Mouse (Mus musculus) midbrain, embryonic 12.5 days (tissue): ENCODE measurements around the gene Tepsin. TPM values are rescaled to one million over a fixed set of nuclear protein-coding genes. Genes with fewer than 3 reads are reported as not detected.
A peak's percentile ranks its signal among the peaks of the same experiment; 100 is the strongest.

Experiments used
- ATAC-seq: fragments of 200-750 bp; cut with Nextera tagmentation; 2 replicates; pipeline ENCODE4 v1.8.0; 2017; ENCODE audit warnings: low read depth, moderate TSS enrichment, moderate library complexity; ENCODE audit not compliant: low FRiP score
- H3K27ac ChIP-seq: fragments of 300-500 bp; sonication (generic); replicated peaks from 2 replicates; pipeline ENCODE4 v1.5.1; 2016; ENCODE audit warnings: mild to moderate bottlenecking
- H3K27me3 ChIP-seq: fragments of 300-500 bp; sonication (generic); 2 replicates; pipeline ENCODE4 v1.6.1; 2016; ENCODE audit warnings: mild to moderate bottlenecking
- H3K36me3 ChIP-seq: fragments of 300-500 bp; sonication (generic); 2 replicates; pipeline ENCODE4 v1.6.1; 2016
- H3K4me1 ChIP-seq: fragments of 300-500 bp; sonication (generic); 2 replicates; pipeline ENCODE4 v1.6.1; 2016
- H3K4me2 ChIP-seq: fragments of 300-500 bp; sonication (generic); replicated peaks from 2 replicates; pipeline ENCODE4 v1.6.1; 2016; ENCODE audit warnings: mild to moderate bottlenecking, moderate library complexity
- H3K4me3 ChIP-seq: fragments of 300-500 bp; sonication (generic); 2 replicates; pipeline ENCODE4 v1.5.1; 2016; ENCODE audit warnings: mild to moderate bottlenecking
- H3K9ac ChIP-seq: fragments of 300-500 bp; sonication (generic); replicated peaks from 2 replicates; pipeline ENCODE4 v1.6.1; 2016; ENCODE audit warnings: mild to moderate bottlenecking, moderate library complexity
- H3K9me3 ChIP-seq: fragments of 300-500 bp; sonication (generic); 2 replicates; pipeline ENCODE4 v1.6.1; 2016; ENCODE audit warnings: mild to moderate bottlenecking
- WGBS: fragments of 180-500 bp; shearing (Covaris S2); methylation state at CpG from one replicate; pipeline ENCODE4 v1.1.7; 2016; 5-methylcytosine and 5-hydroxymethylcytosine counted together
- microRNA-seq: library from miRNA; unstranded; fragments of <30 nt; microRNA quantifications from one replicate; pipeline ENCODE4, GENCODE M21; 2017
- polyA plus RNA-seq: library from polyadenylated mRNA; unstranded; fragments of >200 nt; fragmentation: Nextera tagmentation; extraction: Ambion mirVana; gene quantifications from 2 replicates; pipeline ENCODE4 v1.2.1, GENCODE M21; 2016

Gene Tepsin
- polyA plus RNA-seq, 1 experiment from 2014 or later = 20.8 TPM

DNA sequence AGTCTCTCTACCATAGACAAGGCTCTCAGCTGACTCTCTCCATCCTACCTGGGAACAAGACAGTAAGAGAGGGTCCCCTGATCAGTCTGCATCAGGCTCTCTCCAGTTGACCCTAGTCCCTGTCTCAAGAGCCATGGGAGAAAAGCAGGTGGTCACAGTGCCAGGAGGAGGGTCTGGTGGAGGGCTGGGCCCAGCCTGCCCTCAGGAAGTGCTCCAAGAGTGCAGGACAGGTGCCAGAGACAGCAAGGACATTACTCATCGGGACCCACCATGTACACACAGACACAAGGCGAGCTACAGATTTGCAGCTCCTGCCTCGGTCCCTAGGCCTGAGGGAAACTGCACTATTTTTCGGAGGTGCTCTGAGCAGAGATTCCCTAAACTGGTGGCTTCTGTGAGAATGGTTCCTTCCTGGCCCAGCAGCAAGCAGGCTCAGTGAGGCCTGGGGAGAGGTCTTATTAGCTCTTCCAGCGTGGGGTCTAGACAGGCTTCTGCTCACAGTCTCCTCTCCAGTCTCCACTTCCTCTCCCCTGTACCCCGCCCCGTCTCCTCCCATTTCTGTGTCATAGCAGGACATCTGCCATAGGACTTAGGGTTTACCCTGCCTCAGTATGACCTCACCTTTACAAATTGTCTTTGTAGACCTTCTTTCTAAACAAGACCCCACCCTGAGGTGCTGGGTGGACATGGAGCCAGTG lies 56.2 kb downstream of the Tepsin start:
- 78% methylated on average over 7 of the region's 7 CpGs for WGBS
- peaks cover 8% of the 10 kb centered on the region; the same call in 1 of the 2 replicates for H3K27me3 ChIP-seq
- ATAC-seq = no peak
- H3K36me3 ChIP-seq = no peaks in the 10 kb centered on the region
- H3K27ac ChIP-seq = 0 out of 2 replicates have a peak overlapping the region, but pooled peaks have one; percentile 35
- H3K9me3 ChIP-seq = no peaks in the 10 kb centered on the region
- 0 out of 2 replicates have a peak overlapping the region, but pooled peaks have one; percentile 1 for H3K9ac ChIP-seq
- H3K4me2 ChIP-seq = no peak overlapping the region
- peaks cover 18% of the 10 kb centered on the region for H3K4me1 ChIP-seq
- H3K4me3 ChIP-seq = no peak overlapping the region

DNA sequence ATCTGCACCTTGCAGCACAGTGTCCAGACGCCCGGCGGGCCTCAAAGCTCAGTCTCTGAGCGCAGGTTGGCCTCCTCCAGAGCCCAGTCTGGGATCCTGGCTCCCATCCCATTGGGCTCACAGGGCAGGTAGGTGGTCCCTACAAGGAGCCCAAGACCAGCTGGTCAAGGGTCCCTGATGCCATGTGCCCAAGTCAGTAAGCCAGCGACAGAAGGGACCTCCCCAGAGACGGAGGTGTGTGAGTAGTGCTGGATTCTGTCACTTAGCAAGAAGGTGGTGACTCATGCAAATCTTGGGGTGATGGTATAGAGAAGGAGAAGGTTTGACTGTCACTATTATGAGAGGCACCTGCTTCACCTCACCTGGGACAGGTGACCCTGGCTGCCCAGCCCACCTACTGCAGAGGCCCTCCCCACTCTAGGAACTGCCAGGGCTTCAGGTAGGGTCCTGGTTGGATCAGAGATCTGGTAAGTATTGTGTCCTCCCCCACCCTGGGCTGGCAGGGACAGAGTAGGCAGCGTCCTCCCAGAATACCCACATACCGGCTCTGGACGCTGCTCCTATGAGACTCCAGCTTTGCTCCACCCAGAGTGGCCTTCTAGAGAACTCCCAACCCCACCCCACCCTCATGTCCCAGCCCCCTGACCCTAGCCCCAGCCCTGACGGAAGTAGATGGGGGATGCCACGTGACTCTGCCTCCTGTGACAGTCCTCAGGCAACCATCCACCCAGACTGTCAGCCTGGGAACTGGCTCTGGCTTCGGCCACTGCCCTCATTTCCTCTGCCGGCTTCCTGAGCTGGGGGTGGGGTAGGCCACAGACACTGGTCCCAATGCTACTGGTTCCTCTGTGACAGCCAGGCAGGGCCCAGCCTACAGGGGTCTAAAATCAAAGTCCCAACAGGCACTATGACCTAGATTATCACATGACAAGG lies 57.1 kb downstream of the Tepsin start:
- peaks cover 14% of the 10 kb centered on the region for H3K4me1 ChIP-seq
- H3K4me2 ChIP-seq = no peak overlapping the region
- H3K4me3 ChIP-seq = no peak overlapping the region
- 76% methylated on average over 13 of the region's 13 CpGs for WGBS
- 0 out of 2 replicates have a peak overlapping the region, but pooled peaks have one; percentile 1 for H3K9ac ChIP-seq
- no peak for ATAC-seq
- 0 out of 2 replicates have a peak overlapping the region, but pooled peaks have one; percentile 35 for H3K27ac ChIP-seq
- no peaks in the 10 kb centered on the region for H3K9me3 ChIP-seq
- H3K36me3 ChIP-seq = no peaks in the 10 kb centered on the region
- peaks cover 4% of the 10 kb centered on the region; the same call in 1 of the 2 replicates for H3K27me3 ChIP-seq

Small RNAs within 50 kb of the gene (microRNA-seq; reads per million reads assigned to microRNA genes)
- not detected for gene Gm25948

Other genes starting within 250 kb of the Tepsin start
- gene Chmp6, start 185.3 kb downstream of the Tepsin start, polyA plus RNA-seq = 96.1 and 109 TPM in 2 replicates
- gene Baiap2, start 156.0 kb downstream of the Tepsin start, polyA plus RNA-seq = 10.1 and 10.2 TPM in 2 replicates
- gene Aatk, start 51.6 kb downstream of the Tepsin start, polyA plus RNA-seq = 7.7 and 8.8 TPM in 2 replicates
- 52.6 and 54.4 TPM in 2 replicates for gene Cep131, start 11.9 kb downstream of the Tepsin start, polyA plus RNA-seq
- gene Ndufaf8, start 197 bp upstream of the Tepsin start, polyA plus RNA-seq = 56.8 and 57.4 TPM in 2 replicates
- 105 and 106 TPM in 2 replicates for gene Slc38a10, start 52.6 kb upstream of the Tepsin start, polyA plus RNA-seq
- gene Bahcc1, start 134.2 kb upstream of the Tepsin start, polyA plus RNA-seq = 25.1 and 26.1 TPM in 2 replicates
- gene Actg1, start 249.8 kb upstream of the Tepsin start, polyA plus RNA-seq = 3,175 and 3,231 TPM in 2 replicates